Mouse (Mus musculus): ENCODE measurements at regions not wholly inside any gene's neighbourhood (a gene's known extent, or its start where the extent isn't known, plus 50 kb on each side); places are given as distances from the start of the nearest gene placed in this dataset.

GRCm38 (mm10) chr8:64438489-64438888 lies 232.4 kb upstream of the Tll1 start:
- Histone ChIP-seq H3K4me3 (no peak overlapping the region), H3ac (ENCODE audit: control insufficient read depth, insufficient read length) (no peak overlapping the region), H3K36me3 (ENCODE audit: control insufficient read depth, insufficient read depth) (no peaks in the 10 kb centered on the region), H3K27me3 (ENCODE audit: control insufficient read depth, insufficient read depth, insufficient read length) (no peaks in the 10 kb centered on the region), H3K79me2 (ENCODE audit: control insufficient read depth, insufficient read depth) (no peaks in the 10 kb centered on the region), H3K4me2 (ENCODE audit: low read depth) (no peak overlapping the region)
- no peak for TF ChIP-seq MYOD1 (IDR thresholded peaks at IDR 0.05; ENCODE audit: control insufficient read depth in 1 of 3, insufficient read length in 2 of 3, low read depth in 2 of 3)
- TF ChIP-seq REST (IDR thresholded peaks at IDR 0.05; ENCODE audit: insufficient read depth, insufficient read length), result no peak
- no peak for TF ChIP-seq TCF3 (IDR thresholded peaks at IDR 0.05; ENCODE audit: insufficient read length, low read depth)
- TF ChIP-seq POLR2AphosphoS2 (IDR thresholded peaks at IDR 0.05; ENCODE audit: insufficient read length, low read depth), result no peak
- no peak for TF ChIP-seq USF1 (IDR thresholded peaks at IDR 0.05; ENCODE audit: low read depth)
- TF ChIP-seq CEBPB (IDR thresholded peaks at IDR 0.05; ENCODE audit: insufficient read depth, poor library complexity, severe bottlenecking), result no peak
- TF ChIP-seq MAX (IDR thresholded peaks at IDR 0.05; ENCODE audit: low read depth), result no peak
- no peak for TF ChIP-seq MYOG (IDR thresholded peaks at IDR 0.05; ENCODE audit: control insufficient read depth in 1 of 3, insufficient read depth in 1 of 3, insufficient read length in 2 of 3, low read depth in 2 of 3)
- TF ChIP-seq TCF12 (IDR thresholded peaks at IDR 0.05; ENCODE audit: insufficient read depth, poor library complexity, severe bottlenecking), result no peak
- TF ChIP-seq SRF (IDR thresholded peaks at IDR 0.05; ENCODE audit: control insufficient read depth, insufficient read length, low read depth), result no peak
- no peak for TF ChIP-seq POLR2A (IDR thresholded peaks at IDR 0.05; ENCODE audit: insufficient read length, low read depth)
- no peak for TF ChIP-seq E2F4 (IDR thresholded peaks at IDR 0.05; ENCODE audit: insufficient read depth)

DNA sequence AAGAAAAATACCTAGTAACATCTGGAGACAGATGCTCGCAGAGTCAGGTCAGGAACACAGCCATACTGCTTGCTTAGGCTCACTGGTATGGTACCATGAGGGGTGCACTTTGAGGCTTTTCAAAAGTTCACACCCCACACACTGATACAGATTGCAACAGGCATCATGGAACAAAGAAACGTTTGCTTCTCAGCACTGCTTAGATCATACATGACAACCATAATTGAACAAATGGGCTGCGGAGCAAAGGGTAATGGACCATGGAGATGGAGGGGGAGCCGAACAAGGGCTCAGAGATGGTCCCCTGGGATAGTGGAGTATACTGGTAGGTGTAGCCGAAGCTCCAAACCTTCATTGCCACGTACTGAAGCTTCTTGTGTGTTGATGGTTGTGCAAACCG lies 228.6 kb upstream of the Tll1 start:
- Histone ChIP-seq H3ac (ENCODE audit: control insufficient read depth, insufficient read length) (no peak overlapping the region), H3K36me3 (ENCODE audit: control insufficient read depth, insufficient read depth) (no peaks in the 10 kb centered on the region), H3K27me3 (ENCODE audit: control insufficient read depth, insufficient read depth, insufficient read length) (no peaks in the 10 kb centered on the region), H3K79me2 (ENCODE audit: control insufficient read depth, insufficient read depth) (no peaks in the 10 kb centered on the region), H3K4me2 (ENCODE audit: low read depth) (no peak overlapping the region), H3K4me3 (no peak overlapping the region)
- TF ChIP-seq TCF12 (IDR thresholded peaks at IDR 0.05; ENCODE audit: insufficient read depth, poor library complexity, severe bottlenecking), result no peak
- no peak for TF ChIP-seq MAX (IDR thresholded peaks at IDR 0.05; ENCODE audit: low read depth)
- no peak for TF ChIP-seq REST (IDR thresholded peaks at IDR 0.05; ENCODE audit: insufficient read depth, insufficient read length)
- no peak for TF ChIP-seq MYOD1 (IDR thresholded peaks at IDR 0.05; ENCODE audit: control insufficient read depth in 1 of 3, insufficient read length in 2 of 3, low read depth in 2 of 3)
- TF ChIP-seq USF1 (IDR thresholded peaks at IDR 0.05; ENCODE audit: low read depth), result no peak
- no peak for TF ChIP-seq POLR2AphosphoS2 (IDR thresholded peaks at IDR 0.05; ENCODE audit: insufficient read length, low read depth)

GRCm38 (mm10) chr8:64422850-64423214 lies 216.8 kb upstream of the Tll1 start:
- Histone ChIP-seq H3K4me2 (ENCODE audit: low read depth) (no peak overlapping the region), H3K27me3 (ENCODE audit: control insufficient read depth, insufficient read depth, insufficient read length) (no peaks in the 10 kb centered on the region), H3K4me3 (no peak overlapping the region), H3ac (ENCODE audit: control insufficient read depth, insufficient read length) (no peak overlapping the region), H3K79me2 (ENCODE audit: control insufficient read depth, insufficient read depth) (no peaks in the 10 kb centered on the region), H3K36me3 (ENCODE audit: control insufficient read depth, insufficient read depth) (no peaks in the 10 kb centered on the region)
- no peak for TF ChIP-seq POLR2A (IDR thresholded peaks at IDR 0.05; ENCODE audit: insufficient read length, low read depth)
- no peak for TF ChIP-seq E2F4 (IDR thresholded peaks at IDR 0.05; ENCODE audit: insufficient read depth)
- TF ChIP-seq TCF3 (IDR thresholded peaks at IDR 0.05; ENCODE audit: insufficient read length, low read depth), result no peak
- TF ChIP-seq USF1 (IDR thresholded peaks at IDR 0.05; ENCODE audit: low read depth), result no peak
- no peak for TF ChIP-seq MAX (IDR thresholded peaks at IDR 0.05; ENCODE audit: low read depth)
- TF ChIP-seq TCF12 (IDR thresholded peaks at IDR 0.05; ENCODE audit: insufficient read depth, poor library complexity, severe bottlenecking), result no peak
- no peak for TF ChIP-seq REST (IDR thresholded peaks at IDR 0.05; ENCODE audit: insufficient read depth, insufficient read length)
- no peak for TF ChIP-seq POLR2AphosphoS2 (IDR thresholded peaks at IDR 0.05; ENCODE audit: insufficient read length, low read depth)
- TF ChIP-seq SRF (IDR thresholded peaks at IDR 0.05; ENCODE audit: control insufficient read depth, insufficient read length, low read depth), result no peak
- TF ChIP-seq MYOD1 (IDR thresholded peaks at IDR 0.05; ENCODE audit: control insufficient read depth in 1 of 3, insufficient read length in 2 of 3, low read depth in 2 of 3), result no peak
- no peak for TF ChIP-seq MYOG (IDR thresholded peaks at IDR 0.05; ENCODE audit: control insufficient read depth in 1 of 3, insufficient read depth in 1 of 3, insufficient read length in 2 of 3, low read depth in 2 of 3)
- no peak for TF ChIP-seq CEBPB (IDR thresholded peaks at IDR 0.05; ENCODE audit: insufficient read depth, poor library complexity, severe bottlenecking)

DNA sequence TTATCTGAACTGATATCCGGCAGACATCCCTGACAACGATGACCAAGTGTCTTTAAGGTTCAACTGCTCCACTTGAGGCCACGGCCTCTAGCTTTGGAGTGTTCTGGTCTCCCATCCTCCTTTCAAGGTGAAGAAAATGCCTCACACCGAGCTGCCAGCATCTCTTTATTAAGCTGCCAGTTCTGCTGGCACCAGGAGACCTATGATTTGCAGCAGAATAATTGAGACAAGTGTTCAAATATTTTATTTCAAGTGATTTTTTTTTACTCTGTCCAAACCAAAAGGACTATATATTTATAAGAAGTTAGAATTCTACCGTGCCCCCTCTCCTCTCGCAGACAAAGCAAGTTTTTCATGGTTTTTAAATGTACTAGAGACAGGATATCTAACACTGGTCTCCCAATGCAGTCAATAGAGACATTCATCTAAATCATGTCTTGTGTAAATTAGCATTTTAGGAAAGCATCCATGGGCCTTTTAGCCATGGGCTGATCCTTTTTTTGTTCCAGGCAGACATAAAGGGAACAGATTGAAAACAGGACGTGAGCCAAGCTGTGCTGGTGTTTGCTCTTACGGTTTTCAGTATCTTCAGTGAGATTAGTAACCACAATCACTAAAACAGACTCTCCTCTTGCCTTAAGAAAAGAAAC lies 216.3 kb upstream of the Tll1 start:
- no peak overlapping the region for H3K4me2 ChIP-seq (ENCODE audit: low read depth)
- no peaks in the 10 kb centered on the region for H3K36me3 ChIP-seq (ENCODE audit: control insufficient read depth, insufficient read depth)
- no peaks in the 10 kb centered on the region for H3K79me2 ChIP-seq (ENCODE audit: control insufficient read depth, insufficient read depth)
- no peak overlapping the region for H3ac ChIP-seq (ENCODE audit: control insufficient read depth, insufficient read length)
- H3K27me3 ChIP-seq (ENCODE audit: control insufficient read depth, insufficient read depth, insufficient read length), result no peaks in the 10 kb centered on the region
- no peak for TF ChIP-seq TCF3 (IDR thresholded peaks at IDR 0.05; ENCODE audit: insufficient read length, low read depth)
- no peak for TF ChIP-seq CEBPB (IDR thresholded peaks at IDR 0.05; ENCODE audit: insufficient read depth, poor library complexity, severe bottlenecking)
- TF ChIP-seq MYOG (IDR thresholded peaks at IDR 0.05; ENCODE audit: control insufficient read depth in 1 of 3, insufficient read depth in 1 of 3, insufficient read length in 2 of 3, low read depth in 2 of 3), result no peak
- no peak for TF ChIP-seq MAX (IDR thresholded peaks at IDR 0.05; ENCODE audit: low read depth)
- TF ChIP-seq TCF12 (IDR thresholded peaks at IDR 0.05; ENCODE audit: insufficient read depth, poor library complexity, severe bottlenecking), result no peak
- no peak for TF ChIP-seq REST (IDR thresholded peaks at IDR 0.05; ENCODE audit: insufficient read depth, insufficient read length)
- no peak for TF ChIP-seq POLR2AphosphoS2 (IDR thresholded peaks at IDR 0.05; ENCODE audit: insufficient read length, low read depth)
- no peak for TF ChIP-seq USF1 (IDR thresholded peaks at IDR 0.05; ENCODE audit: low read depth)
- TF ChIP-seq SRF (IDR thresholded peaks at IDR 0.05; ENCODE audit: control insufficient read depth, insufficient read length, low read depth), result no peak
- no peak for TF ChIP-seq MYOD1 (IDR thresholded peaks at IDR 0.05; ENCODE audit: control insufficient read depth in 1 of 3, insufficient read length in 2 of 3, low read depth in 2 of 3)
- TF ChIP-seq E2F4 (IDR thresholded peaks at IDR 0.05; ENCODE audit: insufficient read depth), result no peak
- no peak for TF ChIP-seq POLR2A (IDR thresholded peaks at IDR 0.05; ENCODE audit: insufficient read length, low read depth)
- no peak overlapping the region for H3K4me3 ChIP-seq
